Mouse (Mus musculus): Measurements from ENCODE around the gene Plch2. TPM values are rescaled to one million over a fixed set of nuclear protein-coding genes. Genes with fewer than 3 reads are reported as not detected.

Gene Plch2
- polyA plus RNA-seq, 1 experiment from 2014 or later: 1.0 TPM

DNA sequence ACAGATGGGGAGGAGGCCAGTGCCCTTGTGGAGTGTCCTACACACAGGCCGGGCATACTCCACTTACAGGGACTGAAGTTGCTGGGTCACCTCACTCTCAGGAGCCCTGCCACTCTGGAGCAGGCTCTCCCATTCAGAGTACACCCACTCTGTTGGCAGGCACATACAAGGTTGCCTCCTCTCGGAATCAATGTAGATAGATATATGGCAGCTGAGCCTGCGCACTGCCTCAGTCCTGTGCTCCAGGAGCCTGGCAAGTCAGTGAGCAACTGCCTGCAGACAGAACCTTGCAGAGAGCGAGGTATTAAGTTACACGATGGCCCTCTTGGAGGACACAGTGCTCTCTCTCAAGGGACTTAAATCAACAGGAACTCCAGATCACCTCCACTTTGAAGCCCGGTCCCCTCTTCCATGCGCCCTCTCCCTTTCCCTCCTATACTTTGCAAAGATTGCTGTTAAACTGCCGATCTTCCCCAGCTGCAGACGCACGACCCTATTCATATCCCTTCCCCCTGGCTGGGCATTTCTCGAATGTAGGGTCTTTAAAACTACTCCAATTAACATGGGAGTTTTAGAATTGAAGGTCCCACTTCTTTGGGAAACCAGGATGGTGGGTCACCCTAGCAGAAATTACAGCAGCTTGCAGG is 93.3 kb downstream of the Plch2 start:
- Histone ChIP-seq H3K4me1 (ENCODE audit: control insufficient read depth, insufficient read depth, low read length) (peaks cover 50% of the 10 kb centered on the region), H3K27ac (ENCODE audit: low read length) (0 out of 2 replicates have a peak overlapping the region, but pooled peaks have one; percentile 85), H3K4me3 (ENCODE audit: low read length) (peak overlapping the region; percentile 82), H3K9ac (ENCODE audit: low read length) (peak overlapping the region; percentile 88), H3K4me2 (ENCODE audit: low read depth, low read length) (peak overlapping the region; percentile 85), H3K27me3 (ENCODE audit: control insufficient read depth, insufficient read depth, low read length) (peaks cover 46% of the 10 kb centered on the region), H3K9me3 (replicated peaks; ENCODE audit: control insufficient read depth, low read length) (no peaks in the 10 kb centered on the region), H3K36me3 (ENCODE audit: control insufficient read depth, insufficient read depth) (no peaks in the 10 kb centered on the region)
- WGBS: 50% methylated on average over 11 of the region's 11 CpGs
- ATAC-seq (replicated peaks; ENCODE audit: extremely low read depth, insufficient read depth, low FRiP score): no peak

DNA sequence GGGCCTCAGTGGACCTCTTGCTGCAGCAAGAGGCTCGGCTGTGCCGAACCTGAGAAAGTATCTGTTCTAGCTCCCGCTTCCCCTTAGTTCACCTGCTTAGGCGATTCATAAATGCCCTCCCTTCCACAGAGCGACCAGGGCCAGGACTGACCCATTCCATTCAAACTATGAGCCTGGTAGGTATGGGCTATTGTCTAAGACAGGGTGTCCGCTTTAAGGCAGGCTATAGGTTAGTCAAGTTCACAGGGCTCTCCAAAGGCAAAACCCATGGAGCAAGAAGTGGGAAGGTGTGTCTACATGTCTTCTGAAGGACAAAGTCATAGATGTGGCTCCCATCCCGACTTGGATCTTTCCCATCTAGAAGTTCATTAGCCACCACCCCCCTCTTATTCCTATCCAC is 93.9 kb downstream of the Plch2 start:
- no peaks in the 10 kb centered on the region for H3K36me3 ChIP-seq (ENCODE audit: control insufficient read depth, insufficient read depth)
- H3K27me3 ChIP-seq (ENCODE audit: control insufficient read depth, insufficient read depth, low read length): peaks cover 51% of the 10 kb centered on the region
- no peak overlapping the region for H3K4me3 ChIP-seq (ENCODE audit: low read length)
- H3K9ac ChIP-seq (ENCODE audit: low read length): no peak overlapping the region
- no peaks in the 10 kb centered on the region for H3K9me3 ChIP-seq (replicated peaks; ENCODE audit: control insufficient read depth, low read length)
- no peak overlapping the region for H3K27ac ChIP-seq (ENCODE audit: low read length)
- no peak for ATAC-seq (replicated peaks; ENCODE audit: extremely low read depth, insufficient read depth, low FRiP score)
- peaks cover 50% of the 10 kb centered on the region for H3K4me1 ChIP-seq (ENCODE audit: control insufficient read depth, insufficient read depth, low read length)
- 83% methylated on average over 7 of the region's 7 CpGs for WGBS
- no peak overlapping the region for H3K4me2 ChIP-seq (ENCODE audit: low read depth, low read length)

DNA sequence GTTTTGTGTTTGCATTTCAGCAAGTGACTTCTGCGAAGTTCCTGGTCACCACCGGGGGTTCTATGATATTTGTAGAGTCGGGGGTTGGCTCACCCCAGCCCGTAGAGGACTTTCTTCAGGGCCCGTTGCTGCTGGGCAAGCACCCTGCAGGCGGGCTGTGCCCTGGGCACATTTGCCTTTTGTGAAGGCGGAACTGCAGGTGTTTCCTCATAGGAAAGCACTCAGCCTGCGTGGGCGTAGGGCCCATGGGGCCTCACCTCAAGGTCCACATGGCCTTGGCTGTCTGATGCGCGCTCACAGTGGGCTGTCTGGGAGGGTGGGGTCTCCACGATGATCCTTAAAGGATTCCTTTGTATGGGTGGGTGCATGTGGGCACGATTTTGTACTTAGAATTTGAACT is 94.7 kb downstream of the Plch2 start:
- Histone ChIP-seq H3K9ac (ENCODE audit: low read length) (peak overlapping the region; percentile 60), H3K27me3 (ENCODE audit: control insufficient read depth, insufficient read depth, low read length) (peaks cover 58% of the 10 kb centered on the region), H3K4me3 (ENCODE audit: low read length) (peak overlapping the region; percentile 58), H3K36me3 (ENCODE audit: control insufficient read depth, insufficient read depth) (no peaks in the 10 kb centered on the region), H3K27ac (ENCODE audit: low read length) (no peak overlapping the region), H3K4me2 (ENCODE audit: low read depth, low read length) (peak overlapping the region; percentile 83; the same call in 1 of the 2 replicates), H3K4me1 (ENCODE audit: control insufficient read depth, insufficient read depth, low read length) (peaks cover 48% of the 10 kb centered on the region), H3K9me3 (replicated peaks; ENCODE audit: control insufficient read depth, low read length) (no peaks in the 10 kb centered on the region)
- 29% methylated on average over 13 of the region's 13 CpGs for WGBS
- ATAC-seq (replicated peaks; ENCODE audit: extremely low read depth, insufficient read depth, low FRiP score): no peak

DNA sequence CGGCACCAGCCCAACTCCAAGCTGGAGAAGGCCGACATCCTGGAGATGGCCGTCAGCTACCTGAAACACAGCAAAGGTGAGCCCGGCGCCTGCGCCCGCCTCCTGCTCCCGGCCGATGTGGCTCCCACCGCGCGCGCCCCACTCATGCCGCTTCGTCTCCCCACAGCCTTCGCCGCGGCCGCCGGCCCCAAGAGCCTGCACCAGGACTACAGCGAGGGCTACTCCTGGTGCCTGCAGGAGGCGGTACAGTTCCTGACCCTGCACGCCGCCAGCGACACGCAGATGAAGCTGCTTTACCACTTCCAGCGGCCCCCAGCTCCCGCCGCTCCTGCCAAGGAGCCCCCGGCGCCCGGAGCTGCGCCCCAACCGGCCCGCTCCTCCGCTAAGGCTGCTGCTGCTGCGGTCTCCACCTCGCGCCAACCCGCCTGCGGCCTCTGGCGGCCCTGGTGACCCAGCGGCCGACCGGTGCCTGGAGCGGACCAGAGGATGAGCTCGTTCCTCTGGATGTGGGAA is 95.3 kb downstream of the Plch2 start:
- no peaks in the 10 kb centered on the region for H3K36me3 ChIP-seq (ENCODE audit: control insufficient read depth, insufficient read depth)
- H3K27me3 ChIP-seq (ENCODE audit: control insufficient read depth, insufficient read depth, low read length): peaks cover 63% of the 10 kb centered on the region
- no peaks in the 10 kb centered on the region for H3K9me3 ChIP-seq (replicated peaks; ENCODE audit: control insufficient read depth, low read length)
- H3K4me1 ChIP-seq (ENCODE audit: control insufficient read depth, insufficient read depth, low read length): peaks cover 43% of the 10 kb centered on the region
- H3K9ac ChIP-seq (ENCODE audit: low read length): peak overlapping the region; percentile 60
- H3K4me2 ChIP-seq (ENCODE audit: low read depth, low read length): peak overlapping the region; percentile 83
- peak overlapping the region; percentile 58 for H3K4me3 ChIP-seq (ENCODE audit: low read length)
- no peak overlapping the region for H3K27ac ChIP-seq (ENCODE audit: low read length)
- WGBS: under 1% methylated on average over 47 of the region's 47 CpGs
- no peak for ATAC-seq (replicated peaks; ENCODE audit: extremely low read depth, insufficient read depth, low FRiP score)

DNA sequence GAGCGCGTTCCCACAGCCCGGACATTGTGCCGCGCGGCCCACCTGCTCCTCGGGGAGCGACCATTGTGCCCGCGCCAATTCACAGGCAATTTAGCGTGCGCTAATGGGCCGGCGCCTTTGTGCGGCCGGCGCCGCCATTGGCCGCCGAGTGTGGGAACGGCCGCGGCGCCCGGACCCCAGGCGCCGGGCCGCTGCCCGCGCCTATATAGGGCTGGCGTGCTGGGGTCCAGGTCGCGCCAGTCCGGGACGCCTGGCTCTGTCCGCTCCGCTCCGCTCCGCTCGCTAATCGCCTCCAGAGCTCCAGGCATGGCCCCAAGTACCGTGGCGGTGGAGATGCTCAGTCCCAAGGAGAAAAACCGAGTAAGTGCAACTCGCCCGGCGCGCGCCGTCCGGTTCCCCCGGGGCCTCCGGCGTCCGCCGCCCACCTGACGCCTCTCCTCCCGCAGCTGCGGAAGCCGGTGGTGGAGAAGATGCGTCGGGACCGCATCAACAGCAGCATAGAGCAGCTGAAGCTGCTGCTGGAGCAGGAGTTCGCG is 95.8 kb downstream of the Plch2 start, which contains the start of gene Hes5:
Gene Hes5 (plus strand): TSS at position 234 of the 536 bp plus-strand sequence.
- Histone ChIP-seq H3K4me3 (ENCODE audit: low read length) (peak within 1 kb of the TSS; percentile 58), H3K27me3 (ENCODE audit: control insufficient read depth, insufficient read depth, low read length) (peaks cover 63% of the 10 kb centered on the region), H3K9me3 (replicated peaks; ENCODE audit: control insufficient read depth, low read length) (no peaks in the 10 kb centered on the region), H3K4me2 (ENCODE audit: low read depth, low read length) (peak within 1 kb of the TSS; percentile 83), H3K36me3 (ENCODE audit: control insufficient read depth, insufficient read depth) (no peaks in the 10 kb centered on the region), H3K9ac (ENCODE audit: low read length) (peak within 1 kb of the TSS; percentile 60), H3K27ac (ENCODE audit: low read length) (no peak within 1 kb of the TSS), H3K4me1 (ENCODE audit: control insufficient read depth, insufficient read depth, low read length) (peaks cover 38% of the 10 kb centered on the region)
- no peak for ATAC-seq (replicated peaks; ENCODE audit: extremely low read depth, insufficient read depth, low FRiP score)
- under 1% methylated on average over 65 of the region's 65 CpGs for WGBS

DNA sequence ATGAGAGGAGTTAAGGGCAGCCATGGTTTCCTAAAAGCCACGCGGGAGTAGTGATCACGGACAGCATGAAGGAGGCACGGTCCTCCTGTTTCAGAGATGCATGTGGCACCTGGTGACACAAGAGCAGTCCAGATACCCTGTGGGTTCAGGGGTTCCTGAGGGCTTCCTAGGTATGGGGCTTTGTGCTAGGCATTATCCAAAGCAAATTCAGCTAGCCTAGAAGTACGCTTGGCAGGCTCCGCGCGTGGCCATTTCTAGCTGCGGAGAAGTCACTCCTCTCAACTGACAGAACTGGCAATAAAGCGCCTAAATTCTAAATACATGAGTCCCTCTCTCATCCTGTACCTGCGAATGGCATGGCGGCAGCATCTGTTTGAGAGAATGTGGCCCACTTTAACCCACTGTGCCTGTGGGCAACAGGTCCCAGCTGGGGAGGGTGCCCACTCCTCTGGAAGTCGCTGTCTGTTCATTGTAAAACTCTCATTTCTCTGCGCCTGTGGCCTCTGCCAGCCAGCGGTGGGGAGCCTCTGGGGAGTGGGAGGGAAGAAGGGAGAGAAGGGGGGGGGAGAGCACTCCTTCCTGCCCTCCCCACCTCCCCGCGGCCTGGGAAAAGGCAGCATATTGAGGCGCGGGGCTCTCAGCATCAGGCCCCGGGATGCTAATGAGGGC is 96.4 kb downstream of the Plch2 start:
- no peak for ATAC-seq (replicated peaks; ENCODE audit: extremely low read depth, insufficient read depth, low FRiP score)
- peaks cover 64% of the 10 kb centered on the region for H3K27me3 ChIP-seq (ENCODE audit: control insufficient read depth, insufficient read depth, low read length)
- no peak overlapping the region; the same call in 1 of the 2 replicates for H3K9ac ChIP-seq (ENCODE audit: low read length)

DNA sequence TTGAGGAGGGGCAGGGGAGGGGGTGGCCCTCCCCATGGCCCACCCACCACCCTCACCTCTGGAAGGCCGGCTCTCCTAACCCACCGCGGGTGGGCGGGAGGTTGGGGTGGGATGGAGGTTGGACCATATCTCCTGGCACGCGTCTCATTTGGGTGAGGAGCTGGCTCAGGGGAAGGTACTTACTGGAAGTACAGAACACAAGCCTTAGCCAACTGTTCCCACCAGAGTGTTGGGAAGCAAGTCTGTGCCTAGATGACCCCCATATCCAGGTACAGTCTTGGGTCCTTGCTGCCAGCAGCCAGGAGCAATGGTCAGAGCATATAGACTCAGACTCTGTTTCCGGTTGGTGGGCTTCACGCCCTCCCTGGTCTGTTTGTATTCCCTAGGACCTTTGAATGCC is 98.0 kb downstream of the Plch2 start:
- peaks cover 28% of the 10 kb centered on the region for H3K4me1 ChIP-seq (ENCODE audit: control insufficient read depth, insufficient read depth, low read length)
- 11% methylated on average over 8 of the region's 8 CpGs for WGBS
- no peaks in the 10 kb centered on the region for H3K36me3 ChIP-seq (ENCODE audit: control insufficient read depth, insufficient read depth)
- H3K4me3 ChIP-seq (ENCODE audit: low read length): no peak overlapping the region
- H3K9me3 ChIP-seq (replicated peaks; ENCODE audit: control insufficient read depth, low read length): no peaks in the 10 kb centered on the region
- ATAC-seq (replicated peaks; ENCODE audit: extremely low read depth, insufficient read depth, low FRiP score): no peak
- no peak overlapping the region for H3K9ac ChIP-seq (ENCODE audit: low read length)
- H3K27me3 ChIP-seq (ENCODE audit: control insufficient read depth, insufficient read depth, low read length): peaks cover 79% of the 10 kb centered on the region
- peak overlapping the region; percentile 33; the same call in 1 of the 2 replicates for H3K4me2 ChIP-seq (ENCODE audit: low read depth, low read length)
- no peak overlapping the region for H3K27ac ChIP-seq (ENCODE audit: low read length)

More for the DNA sequence above, 96.4 kb downstream of the Plch2 start:
- H3K4me2 ChIP-seq (ENCODE audit: low read depth, low read length): peak overlapping the region; percentile 83
- H3K36me3 ChIP-seq (ENCODE audit: control insufficient read depth, insufficient read depth): no peaks in the 10 kb centered on the region
- WGBS: 24% methylated on average over 20 of the region's 20 CpGs
- H3K4me1 ChIP-seq (ENCODE audit: control insufficient read depth, insufficient read depth, low read length): peaks cover 32% of the 10 kb centered on the region
- H3K27ac ChIP-seq (ENCODE audit: low read length): no peak overlapping the region
- peak overlapping the region; percentile 58 for H3K4me3 ChIP-seq (ENCODE audit: low read length)
- no peaks in the 10 kb centered on the region for H3K9me3 ChIP-seq (replicated peaks; ENCODE audit: control insufficient read depth, low read length)

DNA sequence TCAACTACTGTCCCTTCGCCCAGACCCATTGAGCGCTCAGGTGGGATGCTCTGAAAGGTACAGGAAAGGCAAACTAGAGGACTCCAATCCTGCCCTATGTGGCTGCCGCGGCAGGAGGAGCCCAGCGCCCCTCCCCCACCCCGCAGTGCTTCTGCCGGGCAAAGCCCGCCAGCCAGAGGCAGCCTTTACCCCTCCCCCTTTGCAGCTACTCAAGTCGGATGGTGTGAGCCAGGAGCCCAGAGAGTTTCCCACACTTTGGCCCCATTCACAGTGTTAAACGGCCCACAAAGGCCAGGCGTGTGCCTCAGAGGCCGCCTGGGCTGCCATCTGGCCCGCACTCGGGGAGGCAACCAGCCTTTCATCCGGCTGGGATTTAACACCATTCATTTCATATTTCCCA is 98.4 kb downstream of the Plch2 start:
- Histone ChIP-seq H3K27me3 (ENCODE audit: control insufficient read depth, insufficient read depth, low read length) (peaks cover 83% of the 10 kb centered on the region), H3K4me2 (ENCODE audit: low read depth, low read length) (peak overlapping the region; percentile 33), H3K9me3 (replicated peaks; ENCODE audit: control insufficient read depth, low read length) (no peaks in the 10 kb centered on the region), H3K36me3 (ENCODE audit: control insufficient read depth, insufficient read depth) (no peaks in the 10 kb centered on the region), H3K4me3 (ENCODE audit: low read length) (peak overlapping the region; percentile 8; the same call in 1 of the 2 replicates), H3K4me1 (ENCODE audit: control insufficient read depth, insufficient read depth, low read length) (peaks cover 23% of the 10 kb centered on the region), H3K27ac (ENCODE audit: low read length) (no peak overlapping the region), H3K9ac (ENCODE audit: low read length) (no peak overlapping the region)
- WGBS: 3% methylated on average over 15 of the region's 15 CpGs
- no peak for ATAC-seq (replicated peaks; ENCODE audit: extremely low read depth, insufficient read depth, low FRiP score)
